In genomic region chr1:64576732-64577131, GRCm38 (mm10) we compare ENCODE assay signal across 27 mouse cellular contexts.
"Had no signal": no experiment of that assay in that cellular context is flagged by ENCODE, and none has a peak within 500 bp of the region (broad histone marks: within the 10 kb centered on the region; RNA-seq: fewer than 3 reads in every experiment).

No protein-coding gene starts in this region.

- H3K4me2 ChIP-seq: heart, embryonic 11.5 days; heart, embryonic 13.5 days; heart, embryonic 15.5 days; hindbrain, embryonic 13.5 days; hindbrain, embryonic 15.5 days; kidney, embryonic 15.5 days; limb, embryonic 13.5 days; limb, embryonic 15.5 days; liver, embryonic 12.5 days had no signal

- H3K9me3 ChIP-seq: heart, embryonic 13.5 days; heart, embryonic 15.5 days; hindbrain, embryonic 13.5 days; hindbrain, embryonic 15.5 days; kidney, embryonic 15.5 days; limb, embryonic 13.5 days; limb, embryonic 15.5 days; liver, embryonic 12.5 days had no signal

- H3K9ac ChIP-seq: heart, embryonic 13.5 days; heart, embryonic 15.5 days; hindbrain, embryonic 13.5 days; hindbrain, embryonic 15.5 days; kidney, embryonic 15.5 days; limb, embryonic 13.5 days; limb, embryonic 15.5 days; liver, embryonic 12.5 days; liver, embryonic 14.5 days had no signal

- H3K27me3 ChIP-seq: heart, embryonic 13.5 days; heart, embryonic 15.5 days; hindbrain, embryonic 13.5 days; hindbrain, embryonic 15.5 days; kidney, embryonic 15.5 days; limb, embryonic 13.5 days; limb, embryonic 15.5 days; liver, embryonic 12.5 days had no signal

- ATAC-seq: hindbrain, postnatal 0 days; intestine, embryonic 16.5 days; liver, embryonic 12.5 days had no signal

- DNase-seq: gastrocnemius, postnatal 14 days; gastrocnemius, postnatal 36 days; heart, adult 11 months; heart, adult 2 months; heart, postnatal 14 days; heart, postnatal 36 days; kidney, adult 11 months; kidney, adult 2 months; kidney, adult 9 months; kidney, postnatal 14 days; kidney, postnatal 36 days; layer of hippocampus, adult 9-11 months; layer of hippocampus, postnatal 36 days; left cerebral cortex, postnatal 4 days had no signal

- H3K27ac ChIP-seq: heart, adult 2 months; heart, embryonic 13.5 days; heart, embryonic 15.5 days; hindbrain, embryonic 13.5 days; hindbrain, embryonic 15.5 days; hindbrain, postnatal 0 days; kidney, embryonic 15.5 days; kidney, postnatal 0 days; limb, embryonic 13.5 days; limb, embryonic 15.5 days; liver, embryonic 12.5 days; liver, embryonic 14.5 days had no signal

- H3K4me3 ChIP-seq: heart, adult 2 months; heart, embryonic 13.5 days; heart, embryonic 15.5 days; hindbrain, embryonic 13.5 days; hindbrain, embryonic 15.5 days; kidney, embryonic 15.5 days; limb, embryonic 13.5 days; limb, embryonic 15.5 days; liver, embryonic 12.5 days had no signal

- H3K4me1 ChIP-seq: heart, embryonic 13.5 days; heart, embryonic 15.5 days; hindbrain, embryonic 13.5 days; hindbrain, embryonic 15.5 days; kidney, embryonic 15.5 days; limb, embryonic 13.5 days; limb, embryonic 15.5 days; liver, embryonic 12.5 days had no signal
